Mouse (Mus musculus) embryonic facial prominence, embryonic 14.5 days (tissue): Measurements from ENCODE around the gene Slit2. TPM values are rescaled to one million over a fixed set of nuclear protein-coding genes. Genes with fewer than 3 reads are reported as not detected.

Source experiments
- ATAC-seq: fragments of 200-750 bp; cut with Nextera tagmentation; 2 replicates; pipeline ENCODE4 v1.8.0; 2017; ENCODE audit warnings: low read depth, moderate number of reproducible peaks, moderate TSS enrichment
- DNase-seq: peaks from one replicate; pipeline ENCODE4 v3.0.0-alpha.2; 2015; ENCODE audit warnings: low spot score
- H3K27ac ChIP-seq: fragments of 300-500 bp; sonication (generic); replicated peaks from 2 replicates; pipeline ENCODE4 v1.5.1; 2014; ENCODE audit warnings: low read depth, mild to moderate bottlenecking, low read length, moderate library complexity
- H3K27me3 ChIP-seq: fragments of 300-500 bp; sonication (generic); replicated peaks from 2 replicates; pipeline ENCODE4 v1.6.1; 2014; ENCODE audit warnings: low read length; ENCODE audit not compliant: control insufficient read depth, insufficient read depth
- H3K36me3 ChIP-seq: fragments of 300-500 bp; sonication (generic); 2 replicates; pipeline ENCODE4 v1.6.1; 2014; ENCODE audit warnings: low read length, mixed read lengths; ENCODE audit not compliant: control insufficient read depth, insufficient read depth
- H3K4me1 ChIP-seq: fragments of 300-500 bp; sonication (generic); 2 replicates; pipeline ENCODE4 v1.6.1; 2014; ENCODE audit warnings: antibody characterized with exemption, low read length; ENCODE audit not compliant: control insufficient read depth, insufficient read depth
- H3K4me2 ChIP-seq: fragments of 300-500 bp; sonication (generic); 2 replicates; pipeline ENCODE4 v1.6.1; 2014; ENCODE audit warnings: low read depth, mild to moderate bottlenecking, low read length, moderate library complexity, mixed read lengths
- H3K4me3 ChIP-seq: fragments of 300-500 bp; sonication (generic); 2 replicates; pipeline ENCODE4 v1.5.1; 2014; ENCODE audit warnings: low read depth, mild to moderate bottlenecking, low read length
- H3K9ac ChIP-seq: fragments of 300-500 bp; sonication (generic); 2 replicates; pipeline ENCODE4 v1.6.1; 2014; ENCODE audit warnings: low read depth, mild to moderate bottlenecking, low read length, moderate library complexity, mixed read lengths
- H3K9me3 ChIP-seq: fragments of 300-500 bp; sonication (generic); 2 replicates; pipeline ENCODE4 v1.6.1; 2016; ENCODE audit warnings: low read length; ENCODE audit not compliant: control insufficient read depth
- WGBS: fragments of 180-500 bp; shearing (Covaris S2); extraction: QIAGEN DNeasy Blood & Tissue Kit; methylation state at CpG from one replicate; pipeline ENCODE4 v1.1.7; 2014; 5-methylcytosine and 5-hydroxymethylcytosine counted together
- polyA plus RNA-seq: library from polyadenylated mRNA; unstranded; fragments of >200 nt; fragmentation: Nextera tagmentation; extraction: Ambion mirVana; gene quantifications from 2 replicates; pipeline ENCODE4 v1.2.1, GENCODE M21; 2014

Gene Slit2
- polyA plus RNA-seq, 1 experiment from 2014 or later: 27.0 TPM

DNA sequence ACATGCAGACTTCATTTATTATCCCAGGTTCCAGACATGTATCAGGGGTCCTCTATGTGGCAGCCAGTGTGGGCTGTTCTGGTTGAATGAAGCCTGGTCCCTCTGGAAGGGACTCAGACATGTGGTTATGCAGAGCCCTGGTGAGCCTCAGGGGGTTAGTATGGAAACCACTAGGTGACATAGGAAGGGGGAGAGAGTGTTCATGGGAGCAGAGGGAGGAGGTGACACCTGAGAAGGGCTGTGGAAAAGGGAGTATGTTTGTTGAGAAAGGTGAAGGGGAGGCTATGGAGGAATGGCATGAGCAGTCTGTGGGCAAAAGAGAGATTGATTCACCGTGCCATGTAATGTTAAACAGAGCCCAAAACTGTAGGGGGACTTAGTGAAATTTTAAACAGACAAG, 51.9 kb downstream of the Slit2 start:
- Histone ChIP-seq H3K4me3 (no peak overlapping the region), H3K27me3 (no peaks in the 10 kb centered on the region), H3K27ac (no peak overlapping the region), H3K4me1 (peaks cover 3% of the 10 kb centered on the region; the same call in 1 of the 2 replicates), H3K36me3 (no peaks in the 10 kb centered on the region), H3K4me2 (no peak overlapping the region), H3K9me3 (no peaks in the 10 kb centered on the region), H3K9ac (no peak overlapping the region)
- 39% methylated on average over 1 of the region's 1 CpGs for WGBS
- DNase-seq: peak; percentile 12
- 0 out of 2 replicates have a peak, but pooled peaks have one; percentile 15 for ATAC-seq

DNA sequence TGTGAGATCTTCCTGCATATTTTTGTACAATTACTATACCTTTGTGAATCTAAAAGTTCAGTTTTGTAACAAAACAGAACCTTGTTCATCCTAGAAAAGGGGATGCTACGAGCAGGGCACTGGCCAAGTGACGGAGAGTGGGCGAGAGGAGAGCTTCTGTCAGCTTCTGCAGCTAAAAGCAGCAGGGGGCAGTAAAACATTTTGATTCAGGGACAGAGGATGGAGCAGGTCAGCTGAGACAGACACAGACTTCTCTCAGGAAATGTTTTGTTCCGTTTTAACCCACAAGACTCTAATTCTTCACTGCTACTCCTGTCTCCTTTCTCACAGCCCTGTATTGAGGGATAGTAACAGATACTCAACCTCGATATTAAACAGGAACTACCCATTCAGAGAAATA, 55.1 kb downstream of the Slit2 start:
- peak; percentile 61 for DNase-seq
- no peak overlapping the region for H3K4me2 ChIP-seq
- H3K4me1 ChIP-seq: peaks cover 3% of the 10 kb centered on the region; the same call in 1 of the 2 replicates
- no peak overlapping the region for H3K27ac ChIP-seq
- H3K36me3 ChIP-seq: no peaks in the 10 kb centered on the region
- no peaks in the 10 kb centered on the region for H3K9me3 ChIP-seq
- ATAC-seq: peak; percentile 77; the same call in 1 of the 2 replicates
- no peak overlapping the region for H3K9ac ChIP-seq
- WGBS: 33% methylated on average over 5 of the region's 5 CpGs
- H3K4me3 ChIP-seq: no peak overlapping the region
- H3K27me3 ChIP-seq: no peaks in the 10 kb centered on the region

DNA sequence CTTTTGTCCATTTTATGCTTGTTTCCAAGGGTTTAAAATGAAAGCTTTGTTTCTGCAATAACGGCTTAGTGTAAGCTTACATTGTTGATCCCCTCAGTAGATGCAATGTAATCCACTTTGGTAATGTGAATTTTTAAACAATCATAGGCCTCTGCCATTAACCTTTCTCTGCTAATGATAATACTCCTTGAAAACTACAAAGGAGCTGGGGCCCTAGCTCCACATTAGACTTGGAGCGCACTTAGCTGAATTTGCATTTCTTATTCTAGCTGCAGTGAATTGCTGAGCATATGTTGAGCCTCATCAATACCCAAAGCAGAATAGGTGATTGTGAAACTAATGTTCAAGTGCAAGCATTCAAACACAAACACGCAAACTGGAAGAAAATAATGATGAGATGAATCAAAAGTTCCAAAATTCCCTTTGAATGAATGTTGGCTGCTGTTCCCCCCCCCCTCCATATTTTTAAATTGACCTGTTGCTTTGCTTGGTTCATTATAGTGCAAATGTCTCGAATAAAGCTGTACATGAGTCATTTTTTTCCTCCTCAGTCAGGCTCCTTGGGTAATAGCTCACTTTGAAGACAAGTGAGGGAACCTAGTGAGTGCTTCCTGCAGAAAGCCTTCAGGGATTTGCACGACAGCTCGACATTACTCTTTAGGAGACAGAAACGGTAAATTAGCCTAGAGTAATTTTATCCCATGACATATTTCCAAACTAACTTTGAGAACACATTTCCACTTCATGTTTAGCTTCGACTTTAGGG, 66.2 kb downstream of the Slit2 start:
- Histone ChIP-seq H3K9me3 (no peaks in the 10 kb centered on the region), H3K36me3 (no peaks in the 10 kb centered on the region), H3K27me3 (no peaks in the 10 kb centered on the region), H3K27ac (no peak overlapping the region), H3K4me1 (no peaks in the 10 kb centered on the region), H3K4me3 (no peak overlapping the region), H3K4me2 (no peak overlapping the region), H3K9ac (no peak overlapping the region)
- no peak for DNase-seq
- no peak for ATAC-seq
- WGBS: 33% methylated on average over 8 of the region's 8 CpGs

DNA sequence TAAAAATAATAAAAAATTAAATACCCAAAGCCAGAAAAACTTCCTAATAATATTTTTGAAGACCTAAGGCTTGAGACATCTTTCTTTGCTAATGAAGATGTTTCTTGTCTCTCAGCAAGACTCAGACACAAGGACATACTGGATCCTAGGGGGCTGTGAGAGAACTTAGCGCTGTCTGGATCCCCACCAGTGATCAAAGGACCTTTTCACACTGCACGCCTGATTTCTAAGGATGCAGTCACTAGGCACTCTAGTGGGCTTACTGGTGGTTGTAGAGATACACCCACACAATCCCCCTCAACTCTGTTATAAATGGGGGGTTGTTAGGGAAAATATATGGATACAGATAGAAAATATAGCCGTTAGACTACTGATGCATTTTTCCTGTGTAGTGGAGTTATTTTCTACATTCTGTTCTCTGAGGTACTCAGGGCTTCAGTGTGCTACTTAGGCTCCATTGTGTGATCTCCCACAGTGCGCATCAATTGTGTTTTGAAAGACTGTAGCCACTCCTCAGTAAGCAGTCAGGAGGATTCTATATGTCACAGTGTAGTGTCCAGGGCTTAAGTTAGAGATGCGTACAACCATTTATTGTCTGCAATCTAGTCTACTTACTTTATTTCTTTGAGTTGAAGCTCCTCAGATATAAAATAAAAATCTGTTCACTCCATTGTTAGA, 67.8 kb downstream of the Slit2 start:
- WGBS: 76% methylated on average over 5 of the region's 5 CpGs
- no peak for ATAC-seq

DNA sequence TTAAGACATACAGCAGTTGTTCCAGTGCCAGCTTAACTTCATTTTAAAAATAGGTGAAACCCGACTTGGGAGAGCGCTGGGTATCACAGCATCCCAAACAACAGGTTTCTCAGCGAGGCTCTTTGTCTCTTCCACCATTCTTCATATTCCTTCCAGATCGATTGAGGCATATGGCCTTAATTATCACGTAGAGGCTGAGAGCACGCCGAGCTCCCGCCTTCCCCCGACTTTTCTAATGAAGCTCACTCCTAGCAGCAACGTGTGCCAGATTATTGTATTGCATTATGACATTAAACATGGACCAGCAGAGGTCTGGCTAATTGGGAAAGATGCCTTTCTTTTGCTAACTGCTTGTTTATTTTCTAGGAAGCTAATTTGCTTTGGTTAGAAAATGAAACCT, 75.7 kb downstream of the Slit2 start:
- H3K9me3 ChIP-seq: no peaks in the 10 kb centered on the region
- no peak overlapping the region for H3K9ac ChIP-seq
- ATAC-seq (peak; percentile 67), DNase-seq (peak; percentile 83)
- H3K27ac ChIP-seq: no peak overlapping the region
- H3K36me3 ChIP-seq: no peaks in the 10 kb centered on the region
- H3K4me1 ChIP-seq: no peaks in the 10 kb centered on the region; the same call in 1 of the 2 replicates
- H3K4me2 ChIP-seq: peak overlapping the region; percentile 26; the same call in 1 of the 2 replicates
- no peaks in the 10 kb centered on the region for H3K27me3 ChIP-seq
- 28% methylated on average over 10 of the region's 10 CpGs for WGBS
- H3K4me3 ChIP-seq: no peak overlapping the region

More for the DNA sequence above, 67.8 kb downstream of the Slit2 start:
- Histone ChIP-seq H3K4me2 (no peak overlapping the region), H3K9ac (no peak overlapping the region), H3K27me3 (no peaks in the 10 kb centered on the region), H3K27ac (no peak overlapping the region), H3K9me3 (no peaks in the 10 kb centered on the region), H3K36me3 (no peaks in the 10 kb centered on the region), H3K4me1 (no peaks in the 10 kb centered on the region), H3K4me3 (no peak overlapping the region)
- DNase-seq: no peak

DNA sequence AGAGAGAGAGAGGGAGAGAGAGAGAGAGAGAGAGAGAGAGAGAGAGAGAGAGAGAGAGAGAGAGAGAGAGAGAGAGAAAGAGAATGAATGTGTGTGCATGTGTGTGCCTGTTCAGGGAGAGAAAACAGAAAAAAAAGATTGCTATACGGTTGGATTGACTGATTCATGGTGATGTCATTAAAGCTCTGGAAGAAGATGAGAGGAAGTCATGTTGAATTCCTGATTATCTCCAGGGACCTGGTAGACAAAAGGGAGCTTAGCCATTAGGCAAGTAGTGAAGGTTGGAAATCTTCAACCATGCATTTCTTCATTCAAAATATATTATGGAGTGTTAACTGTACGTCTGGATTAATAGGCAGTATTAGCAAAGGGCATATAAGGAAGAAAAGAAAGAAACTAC, 77.8 kb downstream of the Slit2 start:
- Histone ChIP-seq H3K36me3 (no peaks in the 10 kb centered on the region), H3K9ac (no peak overlapping the region), H3K27ac (no peak overlapping the region), H3K4me1 (no peaks in the 10 kb centered on the region; the same call in 1 of the 2 replicates), H3K4me3 (no peak overlapping the region), H3K4me2 (no peak overlapping the region), H3K9me3 (no peaks in the 10 kb centered on the region), H3K27me3 (no peaks in the 10 kb centered on the region)
- DNase-seq: peak; percentile 26
- 37% methylated on average over 2 of the region's 2 CpGs for WGBS
- no peak for ATAC-seq

DNA sequence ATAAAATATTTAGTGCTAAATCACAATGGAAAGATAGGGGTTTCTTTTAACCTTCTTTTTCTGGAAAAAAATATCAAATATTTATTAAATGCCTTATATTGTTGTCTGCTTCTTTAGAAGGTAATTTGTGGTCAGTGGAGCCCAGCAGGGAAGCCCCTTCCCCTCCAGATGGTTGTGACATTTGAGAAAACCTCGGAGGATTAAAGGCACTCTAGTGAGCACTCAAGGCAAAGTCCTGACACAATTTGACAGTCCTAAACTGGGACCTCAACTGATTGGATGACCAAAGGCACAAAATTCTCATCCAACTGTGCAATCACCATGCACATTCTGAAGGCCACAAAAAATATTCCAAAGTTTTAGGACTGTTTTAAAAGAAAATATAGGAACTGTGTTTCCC, 95.8 kb downstream of the Slit2 start:
- H3K9ac ChIP-seq: no peak overlapping the region
- ATAC-seq: no peak
- no peak overlapping the region for H3K4me2 ChIP-seq
- H3K36me3 ChIP-seq: no peaks in the 10 kb centered on the region
- H3K27me3 ChIP-seq: no peaks in the 10 kb centered on the region
- H3K27ac ChIP-seq: no peak overlapping the region
- H3K4me3 ChIP-seq: no peak overlapping the region
- peak; percentile 5 for DNase-seq
- 16% methylated on average over 1 of the region's 1 CpGs for WGBS
- no peaks in the 10 kb centered on the region for H3K4me1 ChIP-seq
- no peaks in the 10 kb centered on the region for H3K9me3 ChIP-seq

DNA sequence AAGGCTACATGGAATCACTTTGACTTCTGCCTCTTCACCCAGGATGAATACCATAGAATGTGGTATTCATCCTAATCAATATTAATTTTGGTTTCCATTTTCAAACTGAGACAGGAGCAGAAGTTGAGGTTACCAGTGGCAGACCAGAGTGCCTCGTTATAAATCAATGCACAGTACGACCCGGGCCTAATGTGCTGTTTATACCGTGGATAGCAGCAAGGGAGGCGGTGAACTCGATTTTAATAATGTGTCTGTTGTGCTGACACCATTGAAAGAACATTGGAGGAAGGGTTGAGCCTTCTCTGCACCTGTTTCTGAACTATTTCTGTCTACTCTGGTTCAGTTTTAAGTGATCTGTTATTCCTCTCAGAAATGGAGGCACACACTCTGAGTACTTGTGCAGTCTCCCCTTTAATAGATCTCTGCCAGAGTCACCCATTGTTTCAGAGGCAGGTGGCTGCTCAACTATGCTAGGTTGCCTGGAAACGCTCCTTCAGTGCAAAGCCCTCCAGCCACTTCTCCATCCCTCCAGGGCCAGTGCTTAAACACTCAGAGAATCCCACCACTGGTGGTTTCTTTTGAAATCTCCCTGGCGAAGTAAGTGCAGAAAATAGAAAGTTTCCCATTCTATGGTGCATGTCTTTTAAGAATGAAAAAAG, 98.4 kb downstream of the Slit2 start:
- H3K36me3 ChIP-seq: no peaks in the 10 kb centered on the region
- H3K27ac ChIP-seq: no peak overlapping the region
- no peak overlapping the region for H3K4me3 ChIP-seq
- no peaks in the 10 kb centered on the region for H3K4me1 ChIP-seq
- 74% methylated on average over 8 of the region's 8 CpGs for WGBS
- no peaks in the 10 kb centered on the region for H3K27me3 ChIP-seq
- no peaks in the 10 kb centered on the region for H3K9me3 ChIP-seq
- ATAC-seq (no peak), DNase-seq (peak; percentile 15)
- H3K4me2 ChIP-seq: no peak overlapping the region
- no peak overlapping the region for H3K9ac ChIP-seq
